Mouse (Mus musculus): ENCODE data around the gene Olfr1367. TPM values are rescaled to one million over a fixed set of nuclear protein-coding genes. Genes with fewer than 3 reads are reported as not detected.

Gene Olfr1367
- polyA plus RNA-seq (2012; rRNA removed) = not detected in 2 replicates

- no peak for DNase-seq (ENCODE audit: low read depth)
- TF ChIP-seq CTCF (IDR thresholded peaks at IDR 0.05; ENCODE audit: borderline replicate concordance, extremely low read depth, insufficient read depth, insufficient read length) (no peak), POLR2A (IDR thresholded peaks at IDR 0.05; ENCODE audit: borderline replicate concordance, extremely low read depth, insufficient read depth, insufficient read length, poor library complexity, severe bottlenecking) (no peak)
Observed at GRCm38 (mm10) chr13:21346610-21347009, at the start of gene Olfr1367. Gene Olfr1367 (plus strand): TSS chr13:21346910.

- TF ChIP-seq CTCF (IDR thresholded peaks at IDR 0.05; ENCODE audit: borderline replicate concordance, extremely low read depth, insufficient read depth, insufficient read length) (no peak), POLR2A (IDR thresholded peaks at IDR 0.05; ENCODE audit: borderline replicate concordance, extremely low read depth, insufficient read depth, insufficient read length, poor library complexity, severe bottlenecking) (no peak)
Observed at GRCm38 (mm10) chr13:21298557-21298956, 48.2 kb upstream of the Olfr1367 start.

GRCm38 (mm10) chr13:21304483-21305066 is 42.1 kb upstream of the Olfr1367 start:
- DNase-seq (ENCODE audit: low read depth) = no peak
- no peak for TF ChIP-seq CTCF (IDR thresholded peaks at IDR 0.05; ENCODE audit: borderline replicate concordance, extremely low read depth, insufficient read depth, insufficient read length)
- no peak for TF ChIP-seq POLR2A (IDR thresholded peaks at IDR 0.05; ENCODE audit: borderline replicate concordance, extremely low read depth, insufficient read depth, insufficient read length, poor library complexity, severe bottlenecking)

More at GRCm38 (mm10) chr13:21298557-21298956, 48.2 kb upstream of the Olfr1367 start:
- no peak for DNase-seq (ENCODE audit: low read depth)

GRCm38 (mm10) chr13:21309788-21310187 is 36.9 kb upstream of the Olfr1367 start:
- TF ChIP-seq CTCF (IDR thresholded peaks at IDR 0.05; ENCODE audit: borderline replicate concordance, extremely low read depth, insufficient read depth, insufficient read length) (no peak), POLR2A (IDR thresholded peaks at IDR 0.05; ENCODE audit: borderline replicate concordance, extremely low read depth, insufficient read depth, insufficient read length, poor library complexity, severe bottlenecking) (no peak)
- no peak for DNase-seq (ENCODE audit: low read depth)

- DNase-seq (ENCODE audit: low read depth) = no peak
- TF ChIP-seq CTCF (IDR thresholded peaks at IDR 0.05; ENCODE audit: borderline replicate concordance, extremely low read depth, insufficient read depth, insufficient read length) (no peak), POLR2A (IDR thresholded peaks at IDR 0.05; ENCODE audit: borderline replicate concordance, extremely low read depth, insufficient read depth, insufficient read length, poor library complexity, severe bottlenecking) (no peak)
Observed at GRCm38 (mm10) chr13:21311926-21312325, 34.8 kb upstream of the Olfr1367 start, which contains the start of gene Gpx6. Gene Gpx6 (plus strand): TSS chr13:21312125.

- no peak for DNase-seq (ENCODE audit: low read depth)
- TF ChIP-seq POLR2A (IDR thresholded peaks at IDR 0.05; ENCODE audit: borderline replicate concordance, extremely low read depth, insufficient read depth, insufficient read length, poor library complexity, severe bottlenecking) (no peak), CTCF (IDR thresholded peaks at IDR 0.05; ENCODE audit: borderline replicate concordance, extremely low read depth, insufficient read depth, insufficient read length) (no peak)
Observed at GRCm38 (mm10) chr13:21312854-21313253, 33.9 kb upstream of the Olfr1367 start.

GRCm38 (mm10) chr13:21313903-21314302 is 32.8 kb upstream of the Olfr1367 start:
- DNase-seq (ENCODE audit: low read depth) = no peak
- no peak for TF ChIP-seq POLR2A (IDR thresholded peaks at IDR 0.05; ENCODE audit: borderline replicate concordance, extremely low read depth, insufficient read depth, insufficient read length, poor library complexity, severe bottlenecking)

- no peak for TF ChIP-seq POLR2A (IDR thresholded peaks at IDR 0.05; ENCODE audit: borderline replicate concordance, extremely low read depth, insufficient read depth, insufficient read length, poor library complexity, severe bottlenecking)
- TF ChIP-seq CTCF (IDR thresholded peaks at IDR 0.05; ENCODE audit: borderline replicate concordance, extremely low read depth, insufficient read depth, insufficient read length) = no peak
- DNase-seq (ENCODE audit: low read depth) = no peak
Observed at GRCm38 (mm10) chr13:21320262-21320661, 26.4 kb upstream of the Olfr1367 start.

GRCm38 (mm10) chr13:21321890-21322494 is 24.7 kb upstream of the Olfr1367 start:
- peak; percentile 35 for DNase-seq (ENCODE audit: low read depth)
- TF ChIP-seq CTCF (IDR thresholded peaks at IDR 0.05; ENCODE audit: borderline replicate concordance, extremely low read depth, insufficient read depth, insufficient read length) = no peak
- TF ChIP-seq POLR2A (IDR thresholded peaks at IDR 0.05; ENCODE audit: borderline replicate concordance, extremely low read depth, insufficient read depth, insufficient read length, poor library complexity, severe bottlenecking) = no peak

GRCm38 (mm10) chr13:21322509-21323375 is 24.0 kb upstream of the Olfr1367 start:
- DNase-seq (ENCODE audit: low read depth) = peak; percentile 66
- TF ChIP-seq CTCF (IDR thresholded peaks at IDR 0.05; ENCODE audit: borderline replicate concordance, extremely low read depth, insufficient read depth, insufficient read length) = no peak
- TF ChIP-seq POLR2A (IDR thresholded peaks at IDR 0.05; ENCODE audit: borderline replicate concordance, extremely low read depth, insufficient read depth, insufficient read length, poor library complexity, severe bottlenecking) = no peak

GRCm38 (mm10) chr13:21323405-21323804 is 23.3 kb upstream of the Olfr1367 start:
- no peak for DNase-seq (ENCODE audit: low read depth)
- TF ChIP-seq POLR2A (IDR thresholded peaks at IDR 0.05; ENCODE audit: borderline replicate concordance, extremely low read depth, insufficient read depth, insufficient read length, poor library complexity, severe bottlenecking) (no peak), CTCF (IDR thresholded peaks at IDR 0.05; ENCODE audit: borderline replicate concordance, extremely low read depth, insufficient read depth, insufficient read length) (no peak)
